Mouse (Mus musculus): Measurements from ENCODE around the gene Lhx1.

Lhx1 gene

GRCm38 (mm10) chr11:84476641-84477040 is 48.7 kb downstream of the Lhx1 start:
- DNase-seq: no peak

- DNase-seq: no peak
Observed at GRCm38 (mm10) chr11:84475991-84476390, 49.3 kb downstream of the Lhx1 start.

GRCm38 (mm10) chr11:84473093-84473667 is 52.2 kb downstream of the Lhx1 start:
- DNase-seq: no peak
